Mouse (Mus musculus) left cerebral cortex, postnatal 36 days (tissue): ENCODE results near the gene Nop16. TPM values are rescaled to one million over a fixed set of nuclear protein-coding genes. Genes with fewer than 3 reads are reported as not detected.
"Not testable (repeated sequence)": the region's sequence is repeated elsewhere in the genome, so short reads cannot be mapped to it uniquely, and the experiment has no call there.

Experiments used
- DNase-seq, 2 experiments: peaks; one replicate each; pipeline ENCODE4 v3.0.0; 2021 to 2022; ENCODE audit warnings: low spot score in 2 of 2, mixed read lengths in 1 of 2
- intact Hi-C: fragments of 180-260 bp; cut with DNase I; formaldehyde crosslinking; loops from one replicate; pipeline ENCODE4 v1.15.1; 2025
- total RNA-seq, 2 experiments: library from RNA; stranded (reverse); gene quantifications; 2 replicates each; pipeline ENCODE4 v1.2.3; 2021

The Nop16 gene
- 10 to 100 TPM; 21.7 to 27.3 TPM for total RNA-seq

DNA sequence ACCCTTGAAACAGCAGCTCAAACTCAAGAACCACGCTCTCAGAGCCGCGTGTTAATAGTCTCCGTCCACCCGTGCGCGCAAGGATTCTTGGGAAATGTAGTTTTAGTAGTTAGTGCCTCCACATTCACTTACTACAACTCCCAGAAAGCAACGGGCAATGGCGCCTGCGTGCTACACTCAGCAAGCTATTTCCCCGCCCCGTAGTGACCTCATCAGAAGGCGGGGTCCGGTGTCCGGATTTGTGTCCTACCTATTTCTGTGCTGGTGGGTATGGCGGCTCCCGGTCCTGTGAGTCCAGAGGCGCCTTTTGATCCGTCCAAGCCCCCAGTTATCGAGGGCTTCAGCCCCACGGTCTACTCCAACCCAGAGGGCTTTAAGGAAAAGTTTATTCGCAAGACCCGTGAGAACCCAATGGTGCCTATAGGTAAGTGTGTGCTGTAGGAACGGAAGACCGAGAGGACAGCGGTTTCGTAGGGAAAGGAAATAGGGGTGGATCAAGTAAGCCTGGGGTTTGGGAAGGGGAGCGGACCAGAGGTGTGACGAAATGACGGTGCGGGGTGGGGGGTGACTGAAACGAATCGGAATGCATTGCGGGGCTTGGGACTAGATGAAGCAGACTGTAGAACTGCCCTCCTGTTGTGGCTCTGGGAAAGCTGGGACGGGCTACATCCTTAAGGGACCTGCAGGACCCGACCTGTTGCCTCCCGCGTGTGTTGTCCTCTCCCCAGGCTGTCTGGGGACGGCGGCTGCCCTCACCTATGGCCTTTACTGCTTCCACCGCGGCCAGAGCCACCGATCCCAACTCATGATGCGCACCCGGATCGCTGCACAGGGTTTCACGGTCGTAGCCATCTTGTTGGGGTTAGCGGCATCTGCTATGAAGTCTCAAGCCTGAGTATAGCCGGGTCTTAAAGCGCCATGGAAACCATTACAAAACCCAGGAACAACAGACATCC, at the start of gene Nop16, which contains the start of gene Higd2a:
Nop16 (minus strand) TSS at position 95 of the 956 bp plus-strand sequence.
Higd2a (plus strand) TSS at position 212 of the 956 bp plus-strand sequence.
- DNase-seq = peak; percentile 95 to 97
- intact Hi-C loops = loop anchor here (1.0 kb wide), 1 partner anchor 31 kb away; the partner anchor contains the start of gene Faf2

GRCm38 (mm10) chr13:54635011-54635410, 45.1 kb upstream of the Nop16 start:
- no peak for DNase-seq
- intact Hi-C loops = no loop called here

DNA sequence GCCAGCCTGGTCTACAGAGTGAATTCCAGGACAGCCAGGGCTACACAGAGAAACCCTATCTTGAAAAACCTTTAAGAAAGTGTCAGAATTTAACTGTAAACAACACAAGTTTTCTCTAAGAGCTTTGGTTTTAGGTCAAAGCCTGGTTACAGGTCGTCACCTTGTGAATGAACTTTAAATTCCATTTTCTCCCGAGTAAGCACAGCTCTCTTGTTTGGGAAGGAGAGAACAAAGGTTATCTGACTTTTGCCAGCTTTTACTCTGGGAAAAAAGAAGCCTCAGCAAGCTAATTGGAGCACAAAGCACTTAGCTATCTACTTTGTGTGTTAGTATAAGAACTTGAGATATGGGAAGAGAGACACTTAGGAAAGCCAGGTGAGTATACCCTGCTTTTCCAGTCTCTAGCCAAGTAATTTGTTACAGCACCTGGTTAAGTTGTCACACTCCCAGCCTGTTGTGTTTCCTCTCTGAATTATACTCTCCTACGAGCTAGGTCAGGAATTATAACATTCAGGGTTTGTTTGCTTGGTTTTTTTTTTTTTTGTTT, 42.9 kb upstream of the Nop16 start:
- DNase-seq = no peak
- intact Hi-C loops = no loop called here

DNA sequence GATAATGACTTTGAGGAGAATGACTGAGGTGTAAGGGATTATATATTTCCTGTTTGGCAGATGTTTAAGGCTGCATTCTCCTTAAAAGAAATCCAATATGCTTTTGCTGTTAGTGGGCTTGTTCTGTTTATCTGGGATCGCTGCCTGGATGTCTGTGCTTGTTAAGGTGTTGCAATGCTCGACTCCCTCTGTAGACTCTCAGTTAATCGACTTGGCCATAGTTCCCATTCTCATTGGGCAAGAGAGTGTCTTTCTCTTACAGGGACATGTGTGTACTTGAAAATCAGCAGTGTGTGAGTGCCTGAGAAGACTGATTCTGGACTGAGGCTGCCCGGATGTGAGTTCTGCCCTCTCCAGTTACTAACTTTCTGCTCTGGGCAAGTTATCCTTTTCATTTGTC, 39.2 kb upstream of the Nop16 start:
- DNase-seq = no peak
- intact Hi-C loops = no loop called here

DNA sequence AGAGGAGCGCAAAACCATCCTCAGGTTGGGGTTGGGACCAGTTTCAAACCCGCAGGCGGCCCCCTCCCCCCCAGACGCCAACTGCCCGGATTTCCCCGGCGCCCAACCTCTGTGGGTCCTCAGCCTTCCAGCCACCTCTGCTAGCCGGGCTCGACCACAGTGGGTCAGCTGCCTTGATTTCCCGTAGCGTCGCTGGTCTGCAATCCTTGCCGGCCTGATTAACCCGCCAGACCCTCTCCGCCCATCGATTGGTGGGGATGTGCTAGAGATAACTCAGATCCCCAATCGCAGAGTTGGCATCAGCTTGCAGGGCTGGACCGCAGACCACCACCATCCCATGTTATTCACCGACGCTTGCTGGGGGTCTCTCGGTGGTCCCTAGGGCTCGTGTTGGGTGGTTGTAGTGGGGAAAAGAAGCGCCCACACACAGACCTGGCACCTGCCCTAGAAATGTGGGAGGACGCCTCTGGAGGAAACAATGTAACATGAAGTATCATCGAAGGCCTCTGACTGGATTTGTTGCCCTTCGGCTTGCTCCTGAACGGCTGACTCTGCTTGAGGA, 32.2 kb upstream of the Nop16 start:
- no peak for DNase-seq
- intact Hi-C loops = loop anchor here (1.0 kb wide), 2 partner anchors 12 to 32 kb away; partner anchors contain the start of genes Higd2a and Nop16

DNA sequence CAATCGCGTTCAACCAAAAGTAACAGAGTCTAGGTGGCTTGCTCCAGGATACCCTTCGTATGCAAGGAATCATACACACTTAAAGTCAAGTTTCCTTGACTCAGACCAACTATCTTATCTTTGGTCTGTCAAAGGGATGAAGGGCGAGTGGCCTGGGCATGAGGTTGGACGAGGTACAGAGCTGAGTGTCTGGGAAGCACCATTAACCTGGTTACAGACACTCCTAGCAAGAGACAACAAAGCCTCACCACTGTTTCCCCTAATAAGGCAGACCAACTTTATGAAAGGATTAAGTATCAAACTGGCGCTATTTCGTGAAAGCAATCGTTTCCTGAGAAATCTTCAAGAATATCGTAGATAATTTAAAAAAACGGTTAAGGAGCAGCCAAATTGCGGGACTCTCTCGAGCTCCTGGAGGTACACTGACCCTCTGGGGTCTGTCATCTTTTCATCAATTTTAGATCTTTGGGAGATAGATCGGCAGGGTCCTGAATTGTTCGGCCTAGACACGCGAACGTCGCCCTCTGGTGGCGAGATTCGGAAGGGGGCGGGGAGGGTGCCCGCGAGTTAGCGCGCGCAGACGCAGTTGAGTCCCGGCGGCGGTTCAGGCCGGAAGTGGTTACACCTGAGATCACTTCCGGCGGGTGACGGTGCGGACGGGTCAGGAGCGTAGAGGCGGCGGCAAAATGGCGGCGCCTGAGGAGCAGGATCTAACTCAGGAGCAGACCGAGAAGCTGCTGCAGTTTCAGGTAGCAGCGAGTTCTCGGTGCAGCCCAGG, 31.5 kb upstream of the Nop16 start, which contains the start of gene Faf2:
Faf2 (plus strand) TSS at position 630 of the 778 bp plus-strand sequence.
- intact Hi-C loops = loop anchor here (1.0 kb wide), 2 partner anchors 11 to 31 kb away; partner anchors contain the start of genes Higd2a and Nop16
- peak; percentile 96 to 99 for DNase-seq

DNA sequence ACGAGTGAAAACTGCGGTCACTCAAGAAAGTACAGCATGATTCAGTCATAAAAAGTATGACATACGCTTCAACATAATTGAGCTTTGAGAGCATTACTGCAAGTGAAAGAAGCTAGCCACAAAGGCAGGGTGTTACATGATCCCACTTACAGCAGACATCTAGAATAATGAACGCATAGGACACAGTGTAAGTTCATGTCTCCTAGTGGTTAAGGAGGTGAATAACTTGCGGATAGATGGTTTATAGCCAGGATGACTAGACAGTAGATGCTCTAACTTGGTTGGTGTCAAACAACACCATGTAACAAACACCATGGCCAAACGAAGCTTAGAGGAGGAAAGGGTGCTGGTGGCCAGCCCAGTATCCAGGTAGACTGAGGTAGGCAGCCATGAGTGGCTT, 27.1 kb upstream of the Nop16 start:
- intact Hi-C loops = no loop called here
- no peak for DNase-seq

DNA sequence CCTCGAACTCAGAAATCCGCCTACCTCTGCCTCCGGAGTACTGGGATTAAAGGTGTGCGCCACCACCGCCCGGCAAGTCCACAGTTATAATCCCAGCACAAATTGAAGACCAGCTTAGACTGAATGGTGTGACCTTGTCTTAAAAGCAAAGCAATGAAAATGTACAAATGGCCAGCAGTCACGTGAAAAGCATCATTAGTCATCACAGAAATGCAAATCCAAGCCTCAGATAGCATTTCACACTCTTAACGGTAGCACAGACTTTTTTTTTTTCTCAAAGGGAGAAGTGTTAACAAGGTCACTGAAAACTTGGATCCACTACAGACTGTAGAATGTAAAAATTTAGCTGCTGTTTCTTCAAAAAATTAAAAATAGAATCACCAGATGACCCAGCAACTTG, 26.4 kb upstream of the Nop16 start:
- DNase-seq = no peak
- intact Hi-C loops = no loop called here

DNA sequence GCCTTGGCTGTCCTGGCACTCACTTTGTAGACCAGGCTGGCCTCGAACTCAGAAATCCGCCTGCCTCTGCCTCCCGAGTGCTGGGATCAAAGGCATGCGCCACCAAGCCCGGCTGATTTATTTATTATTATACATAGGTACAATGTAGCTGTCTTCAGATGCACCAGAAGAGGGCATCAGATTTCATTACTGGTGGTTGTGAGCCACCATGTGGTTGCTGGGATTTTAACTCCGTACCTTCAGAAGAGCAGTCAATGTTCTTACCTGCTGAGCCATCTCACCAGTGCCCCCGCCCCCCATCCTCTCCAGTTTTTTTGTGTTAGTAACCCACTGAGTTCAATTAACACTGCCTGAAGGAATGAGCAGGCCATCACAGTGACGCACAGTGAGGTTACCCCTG, 23.3 kb upstream of the Nop16 start:
- intact Hi-C loops, DNase-seq: not testable (repeated sequence)

DNA sequence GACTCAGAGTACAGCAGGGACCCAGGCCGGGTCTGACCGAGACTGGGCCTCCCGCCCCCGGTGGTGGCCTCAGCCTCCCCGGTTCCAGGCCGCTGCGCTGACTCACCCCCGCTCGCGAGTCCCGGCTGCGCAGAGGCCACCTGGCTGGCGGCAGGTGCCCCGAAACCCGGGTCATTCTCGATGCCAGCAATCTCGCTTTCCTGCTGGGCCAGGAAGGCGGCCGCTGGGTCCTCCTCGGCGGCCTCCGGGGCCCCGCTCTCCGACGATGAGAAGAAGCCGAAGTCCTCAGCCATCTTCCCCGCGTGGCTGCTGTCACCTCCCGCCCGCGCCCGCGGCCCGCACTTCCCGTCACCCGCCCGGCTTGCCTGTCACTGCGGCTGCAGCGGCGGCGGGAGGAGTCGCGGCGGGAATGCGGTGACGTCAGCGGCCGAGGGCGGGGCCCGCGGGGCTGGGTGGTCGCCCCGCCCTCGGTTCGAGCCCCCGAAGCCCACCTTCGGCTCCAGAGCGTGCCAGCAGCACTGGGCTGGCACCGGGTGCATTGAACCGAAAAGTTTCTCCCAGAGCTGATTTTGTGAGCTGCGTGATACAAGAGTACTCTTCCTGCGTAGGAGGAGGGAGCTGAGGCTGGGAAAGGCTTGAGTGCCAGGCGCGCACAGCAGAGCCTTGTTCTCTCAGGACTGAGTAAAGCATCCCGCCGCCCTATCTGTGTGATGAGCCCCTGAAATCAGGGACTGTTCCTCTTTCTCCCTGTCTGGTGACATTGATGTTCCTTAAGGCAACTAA, 21.3 kb upstream of the Nop16 start, which contains the start of gene Cltb:
Cltb (minus strand) TSS at position 373 of the 783 bp plus-strand sequence.
- intact Hi-C loops = loop anchor here (1.0 kb wide), 1 partner anchor 10 kb away; the partner anchor contains the start of gene Faf2
- DNase-seq = peak; percentile 93 to 95

- peak in 1 of 2 experiments; percentile 32 for DNase-seq
- intact Hi-C loops = loop anchor here (1.0 kb wide), 1 partner anchor 11 kb away; the partner anchor contains the start of gene Faf2
Measured at GRCm38 (mm10) chr13:54610613-54610971, 20.7 kb upstream of the Nop16 start.

DNA sequence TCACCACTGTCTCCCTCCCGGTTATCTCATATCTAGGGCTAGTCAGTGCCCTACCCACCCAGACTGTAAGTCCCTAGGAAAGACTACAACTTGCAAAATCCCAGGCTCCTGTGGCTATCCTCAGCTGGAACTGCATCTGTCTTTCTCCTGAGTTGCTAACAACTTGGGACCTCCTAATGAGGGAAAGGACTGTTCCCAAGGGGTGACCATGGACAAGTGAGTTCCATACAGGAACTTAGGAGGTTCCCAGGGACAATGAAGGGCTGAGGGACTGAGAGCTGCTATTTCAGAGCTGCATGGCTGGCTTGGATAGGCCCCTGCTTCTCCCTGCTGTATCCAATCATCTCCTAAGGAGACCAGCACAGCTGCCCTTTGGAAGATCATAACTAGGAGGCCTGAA, 19.4 kb upstream of the Nop16 start:
- intact Hi-C loops = no loop called here
- no peak for DNase-seq

GRCm38 (mm10) chr13:54608666-54609065, 18.8 kb upstream of the Nop16 start:
- DNase-seq = peak in 1 of 2 experiments; percentile 32
- intact Hi-C loops = no loop called here

GRCm38 (mm10) chr13:54608002-54608401, 18.1 kb upstream of the Nop16 start:
- no peak for DNase-seq
- intact Hi-C loops = no loop called here

DNA sequence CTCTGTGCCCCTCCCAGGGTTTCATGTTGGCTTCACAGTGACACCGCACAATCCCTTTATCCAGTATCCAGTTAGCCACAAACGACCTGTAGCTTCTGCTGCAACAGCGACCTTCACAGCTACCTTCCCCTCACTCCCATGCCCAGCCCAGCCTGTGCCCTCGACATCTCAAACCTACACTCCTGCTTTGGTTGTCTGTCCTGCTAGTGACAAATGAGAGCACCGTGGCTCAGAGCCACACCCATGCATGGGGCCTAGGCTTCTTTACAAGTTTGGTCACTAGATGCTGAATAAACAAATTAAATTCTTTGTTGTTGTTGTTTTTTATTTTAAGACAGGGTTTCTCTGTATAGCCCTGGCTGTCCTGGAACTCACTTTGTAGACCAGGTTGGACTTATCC, 17.3 kb upstream of the Nop16 start:
- DNase-seq = no peak
- intact Hi-C loops = no loop called here

DNA sequence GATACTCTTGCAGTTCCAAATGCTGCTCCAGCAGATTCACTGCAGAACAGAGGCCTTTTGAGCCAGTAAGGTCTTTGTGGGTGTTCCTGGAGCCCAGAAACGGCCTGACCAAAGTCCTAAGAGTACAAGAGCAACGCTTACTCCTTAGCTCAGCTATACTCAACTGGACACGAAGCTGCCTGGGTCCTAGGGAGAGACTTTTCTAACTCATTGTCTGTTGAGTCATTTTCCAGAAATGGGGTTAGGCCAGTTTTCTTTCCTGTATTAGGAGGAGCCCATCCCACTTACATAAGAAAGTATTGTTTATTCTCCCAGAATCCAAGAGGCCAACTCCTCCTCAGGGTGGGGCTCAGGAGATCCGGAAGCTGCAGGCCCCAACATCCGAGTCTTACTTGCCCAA, 15.5 kb upstream of the Nop16 start:
- no peak for DNase-seq
- intact Hi-C loops = no loop called here

DNA sequence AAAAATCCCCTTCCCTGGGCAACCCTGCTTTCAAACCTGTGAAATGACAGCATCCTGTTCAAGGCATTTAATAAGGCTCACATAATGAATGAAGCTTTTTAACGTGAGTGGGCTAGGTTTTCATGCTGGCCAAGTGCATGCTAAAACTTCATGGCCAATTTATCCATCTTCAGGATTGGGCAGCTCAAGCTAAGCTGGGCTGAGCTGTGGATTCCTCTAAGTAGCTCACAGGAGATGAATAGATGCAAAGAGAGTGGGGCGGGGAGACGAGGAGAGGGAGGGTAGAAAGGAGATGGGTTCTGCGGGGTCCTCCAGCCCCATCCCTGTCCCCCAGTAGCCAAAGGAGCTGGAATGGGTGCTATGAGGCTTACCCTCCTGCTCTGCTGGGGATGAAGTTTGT, 14.3 kb upstream of the Nop16 start:
- no peak for DNase-seq

DNA sequence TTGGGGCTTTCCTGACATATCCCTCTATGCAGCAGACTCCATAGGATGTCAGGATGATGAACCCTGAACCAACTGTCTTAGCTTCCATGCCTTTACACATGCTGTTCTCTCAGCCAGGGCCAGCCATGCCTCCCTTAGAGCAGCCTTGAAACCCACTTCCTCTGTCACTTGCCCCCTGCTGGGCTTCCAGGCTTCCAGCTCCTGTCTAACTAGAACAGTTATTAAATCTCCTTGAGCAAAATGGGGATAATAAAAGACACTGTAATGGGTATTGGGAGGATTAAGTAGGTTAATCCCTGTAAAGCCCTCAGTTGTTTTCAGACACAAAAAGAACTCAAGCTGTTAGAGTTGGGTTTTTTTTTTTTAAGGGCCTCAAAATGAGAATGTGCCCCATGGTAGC, 13.6 kb upstream of the Nop16 start:
- intact Hi-C loops = no loop called here
- DNase-seq = no peak

More for the DNA sequence above, 14.3 kb upstream of the Nop16 start:
- intact Hi-C loops = no loop called here
